Mouse (Mus musculus) lung, postnatal 0 days (tissue): ENCODE data around the gene Mfng.
A peak's percentile ranks its signal among the peaks of the same experiment; 100 is the strongest.

ENCODE experiments used
- CTCF ChIP-seq: IDR thresholded peaks from 2 replicates; pipeline ENCODE4 v1.5.1; 2016; ENCODE audit warnings: antibody characterized with exemption, mild to moderate bottlenecking
- EP300 ChIP-seq: IDR thresholded peaks from 2 replicates; pipeline ENCODE4 v1.6.1; 2016; ENCODE audit warnings: antibody characterized with exemption, mild to moderate bottlenecking, control low read depth

- no peak for TF ChIP-seq CTCF
- TF ChIP-seq EP300 = peak; percentile 72
These were observed 30.2 kb upstream of the Mfng start for GRCm38 (mm10) chr15:78803499-78803900.
